Mouse (Mus musculus) thymus, adult 18-20 months (tissue): Measurements from ENCODE around the gene Prr7.

Experiments
- DNase-seq, 2 experiments: peaks; one replicate each; pipeline ENCODE4 v3.0.0; 2022; ENCODE audit warnings: mixed read lengths in 2 of 2

Prr7 gene

GRCm38 (mm10) chr13:55510668-55511491 is 46.8 kb downstream of the Prr7 start:
- no peak for DNase-seq

DNA sequence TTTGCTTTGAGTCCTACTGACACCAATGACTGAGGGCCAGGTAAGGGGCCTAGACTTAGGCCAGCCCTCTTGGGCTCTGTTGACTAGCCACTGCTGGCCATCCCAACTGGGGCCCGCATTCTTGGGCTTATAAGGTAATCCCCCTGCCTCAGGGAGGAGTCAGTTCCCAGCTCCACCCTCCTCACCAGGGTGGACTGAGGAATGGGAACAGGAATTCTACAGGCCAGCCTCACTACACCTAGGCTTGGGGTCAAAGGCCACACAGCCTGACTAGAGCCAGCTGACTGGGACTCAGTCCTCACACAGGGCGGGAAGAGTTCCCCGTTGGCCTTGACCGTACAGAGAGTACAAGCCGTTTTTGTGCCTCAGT is 47.4 kb downstream of the Prr7 start:
- no peak for DNase-seq

DNA sequence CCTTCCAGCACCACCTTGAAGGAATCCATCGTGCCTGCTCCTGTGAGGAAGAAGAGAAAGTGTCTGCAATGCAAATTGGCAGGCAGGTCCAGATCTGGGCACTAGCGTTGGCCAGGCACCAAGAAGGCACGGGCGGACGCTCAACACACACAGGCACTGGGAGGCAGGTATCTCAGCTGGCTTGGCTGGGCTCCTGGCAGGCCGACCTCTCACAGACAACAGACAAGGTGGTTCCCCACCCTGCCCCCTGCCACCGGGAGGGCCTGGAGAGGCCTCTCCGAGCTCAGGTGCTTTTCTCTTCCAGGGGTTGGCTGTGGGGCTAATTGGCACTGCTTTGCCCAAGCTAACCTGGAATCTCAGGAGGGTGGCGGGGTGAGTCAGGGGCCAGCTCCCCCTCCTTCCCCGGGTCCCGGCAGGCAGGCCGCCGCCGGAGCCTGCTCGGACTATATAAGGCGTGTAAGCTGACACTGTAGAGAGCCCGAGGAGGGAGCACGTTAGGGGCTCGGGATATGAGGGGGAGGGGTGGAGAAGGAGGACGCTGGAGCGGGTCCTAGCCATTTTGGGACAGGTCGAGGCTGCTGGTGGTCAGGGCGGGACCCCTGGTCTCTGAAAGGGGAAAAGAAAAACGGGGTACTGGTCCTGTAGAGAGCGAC is 48.4 kb downstream of the Prr7 start:
- DNase-seq: no peak

- DNase-seq: peak; percentile 59 to 75
Measured at GRCm38 (mm10) chr13:55513111-55513748, 49.2 kb downstream of the Prr7 start, which contains the start of gene Pdlim7. Gene Pdlim7, minus strand, starts transcription at chr13:55513676.

DNA sequence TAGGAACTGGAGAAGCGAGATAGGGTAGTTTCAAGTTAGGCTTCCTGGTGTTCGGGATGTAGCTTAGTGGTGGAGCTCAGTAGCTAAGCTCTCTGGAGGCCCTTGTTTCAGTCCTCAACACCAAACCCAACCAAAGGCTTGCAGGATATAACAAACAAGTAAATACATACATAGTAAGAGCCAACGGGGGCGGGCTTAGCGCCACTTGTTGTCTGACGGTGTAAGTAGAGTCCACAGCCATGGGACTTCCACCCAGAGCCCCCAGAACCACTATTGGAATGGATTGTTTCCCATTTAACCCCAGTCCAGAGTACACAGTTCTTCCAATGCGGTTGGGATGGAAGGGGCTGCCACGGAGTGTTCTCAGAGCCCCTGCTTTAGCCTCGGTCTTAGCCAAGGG is 49.8 kb downstream of the Prr7 start:
- no peak for DNase-seq

GRCm38 (mm10) chr13:55516955-55517354 is 52.9 kb downstream of the Prr7 start:
- DNase-seq: peak; percentile 51 to 57

DNA sequence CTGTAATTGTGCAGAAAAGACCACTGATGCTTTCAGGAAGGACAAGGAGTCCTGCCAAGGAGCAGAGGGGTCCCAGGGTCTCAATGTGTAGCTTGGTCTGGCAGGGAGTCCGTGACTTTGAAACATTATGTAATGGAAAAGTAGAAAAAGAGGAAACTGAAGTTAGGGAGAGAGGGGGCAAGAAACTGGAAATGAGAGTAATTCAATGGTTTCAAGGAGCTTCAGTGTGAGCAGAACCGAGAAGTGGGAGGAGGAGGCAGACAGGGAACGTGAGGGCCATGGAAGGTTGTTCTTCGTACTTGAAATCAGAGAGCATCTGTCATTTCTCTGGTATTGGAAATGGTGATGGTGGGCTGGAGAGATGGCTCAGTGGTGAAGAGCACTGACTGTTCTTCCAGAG is 55.5 kb downstream of the Prr7 start:
- DNase-seq: no peak

GRCm38 (mm10) chr13:55522730-55523129 is 58.7 kb downstream of the Prr7 start:
- DNase-seq: no peak
